Mouse (Mus musculus) liver, embryonic 14.5 days (tissue): ENCODE measurements around the gene Rab11b.

ENCODE experiments used
- CTCF ChIP-seq: IDR thresholded peaks from 2 replicates; pipeline ENCODE4 v1.5.1; 2016; ENCODE audit warnings: antibody characterized with exemption, low read depth, control low read depth
- EP300 ChIP-seq: IDR thresholded peaks from 2 replicates; pipeline ENCODE4 v1.6.1; 2016; ENCODE audit warnings: antibody characterized with exemption, low read depth

DNA sequence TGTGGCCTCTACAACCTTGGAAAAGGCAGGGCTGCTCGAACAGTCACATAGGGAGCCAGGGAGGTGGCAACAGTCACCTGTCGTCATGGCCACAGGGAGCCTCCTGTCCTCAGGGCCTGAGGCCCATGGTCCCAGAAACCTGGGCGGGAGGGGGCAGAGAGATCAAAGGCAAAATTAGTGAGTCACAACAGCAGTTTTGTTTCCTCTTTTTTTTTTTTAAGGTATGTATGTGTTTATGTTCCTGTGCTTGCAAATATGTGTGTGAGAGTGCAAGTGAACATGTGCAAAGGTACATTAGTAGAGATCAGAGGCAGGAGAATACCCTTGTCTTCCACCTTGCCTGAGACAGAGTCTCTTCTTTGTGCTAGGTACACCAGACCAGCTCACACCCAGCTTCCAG is 50.5 kb downstream of the Rab11b start:
- TF ChIP-seq EP300 (no peak), CTCF (no peak)
